Mouse (Mus musculus) neural tube, embryonic 15.5 days (tissue): ENCODE data around the gene Epc2. TPM values are rescaled to one million over a fixed set of nuclear protein-coding genes. Genes with fewer than 3 reads are reported as not detected.

Experiments
- ATAC-seq: fragments of 200-750 bp; cut with Nextera tagmentation; 2 replicates; pipeline ENCODE4 v1.8.0; 2017; ENCODE audit warnings: mild to moderate bottlenecking, moderate TSS enrichment, moderate library complexity; ENCODE audit not compliant: low FRiP score
- H3K27ac ChIP-seq: fragments of 300-500 bp; sonication (generic); replicated peaks from 2 replicates; pipeline ENCODE4 v1.5.1; 2015; ENCODE audit warnings: mild to moderate bottlenecking, inconsistent platforms
- H3K27me3 ChIP-seq: fragments of 300-500 bp; sonication (generic); replicated peaks from 2 replicates; pipeline ENCODE4 v1.6.1; 2015; ENCODE audit warnings: inconsistent platforms
- H3K36me3 ChIP-seq: fragments of 300-500 bp; sonication (generic); 2 replicates; pipeline ENCODE4 v1.6.1; 2015; ENCODE audit warnings: inconsistent platforms
- H3K4me1 ChIP-seq: fragments of 300-500 bp; sonication (generic); 2 replicates; pipeline ENCODE4 v1.6.1; 2015; ENCODE audit warnings: inconsistent platforms
- H3K4me2 ChIP-seq: fragments of 300-500 bp; sonication (generic); 2 replicates; pipeline ENCODE4 v1.6.1; 2015; ENCODE audit warnings: inconsistent platforms, mild to moderate bottlenecking, moderate library complexity
- H3K4me3 ChIP-seq: fragments of 300-500 bp; sonication (generic); replicated peaks from 2 replicates; pipeline ENCODE4 v1.5.1; 2015; ENCODE audit warnings: mild to moderate bottlenecking, inconsistent platforms
- H3K9ac ChIP-seq: fragments of 300-500 bp; sonication (generic); replicated peaks from 2 replicates; pipeline ENCODE4 v1.6.1; 2015; ENCODE audit warnings: mild to moderate bottlenecking, inconsistent platforms
- H3K9me3 ChIP-seq: fragments of 300-500 bp; sonication (generic); replicated peaks from 2 replicates; pipeline ENCODE4 v1.6.1; 2016; ENCODE audit warnings: inconsistent platforms
- WGBS: fragments of 180-500 bp; shearing (Covaris S2); methylation state at CpG from one replicate; pipeline ENCODE4 v1.1.7; 2015; ENCODE audit warnings: mixed read lengths; 5-methylcytosine and 5-hydroxymethylcytosine counted together
- polyA plus RNA-seq: library from polyadenylated mRNA; unstranded; fragments of >200 nt; fragmentation: Nextera tagmentation; extraction: Ambion mirVana; gene quantifications from 2 replicates; pipeline ENCODE4 v1.2.1, GENCODE M21; 2015

Gene Epc2
- polyA plus RNA-seq, 1 experiment from 2014 or later = 9.4 TPM

- ATAC-seq = peak; percentile 40; the same call in 1 of the 2 replicates
- Histone ChIP-seq H3K27ac (peak overlapping the region; percentile 70), H3K4me1 (peaks cover 33% of the 10 kb centered on the region), H3K27me3 (no peaks in the 10 kb centered on the region), H3K4me3 (no peak overlapping the region), H3K9ac (no peak overlapping the region), H3K9me3 (no peaks in the 10 kb centered on the region), H3K4me2 (peak overlapping the region; percentile 46), H3K36me3 (no peaks in the 10 kb centered on the region)
- WGBS = 68% methylated on average over 9 of the region's 9 CpGs
Observed at GRCm38 (mm10) chr2:49572684-49573083, 121.4 kb downstream of the Epc2 start.

- no peak overlapping the region for H3K4me2 ChIP-seq
- no peak overlapping the region for H3K4me3 ChIP-seq
- no peaks in the 10 kb centered on the region for H3K36me3 ChIP-seq
- no peak for ATAC-seq
- H3K27ac ChIP-seq = no peak overlapping the region
- 77% methylated on average over 3 of the region's 3 CpGs for WGBS
- H3K9me3 ChIP-seq = no peaks in the 10 kb centered on the region
- H3K27me3 ChIP-seq = no peaks in the 10 kb centered on the region
- no peak overlapping the region for H3K9ac ChIP-seq
- H3K4me1 ChIP-seq = peaks cover 33% of the 10 kb centered on the region
Observed at GRCm38 (mm10) chr2:49573282-49573681, 122.0 kb downstream of the Epc2 start.

- Histone ChIP-seq H3K36me3 (no peaks in the 10 kb centered on the region), H3K4me2 (no peak overlapping the region), H3K27me3 (no peaks in the 10 kb centered on the region), H3K4me3 (no peak overlapping the region), H3K9me3 (no peaks in the 10 kb centered on the region), H3K9ac (no peak overlapping the region), H3K27ac (no peak overlapping the region), H3K4me1 (no peaks in the 10 kb centered on the region)
- WGBS = 91% methylated on average over 3 of the region's 3 CpGs
- ATAC-seq = no peak
Observed at GRCm38 (mm10) chr2:49580585-49580984, 129.3 kb downstream of the Epc2 start.

- no peak for ATAC-seq
- Histone ChIP-seq H3K27me3 (no peaks in the 10 kb centered on the region), H3K4me2 (no peak overlapping the region), H3K4me1 (no peaks in the 10 kb centered on the region), H3K9ac (no peak overlapping the region), H3K36me3 (no peaks in the 10 kb centered on the region), H3K27ac (no peak overlapping the region), H3K4me3 (no peak overlapping the region), H3K9me3 (no peaks in the 10 kb centered on the region)
- 84% methylated on average over 5 of the region's 5 CpGs for WGBS
Observed at GRCm38 (mm10) chr2:49582546-49582945, 131.3 kb downstream of the Epc2 start.

GRCm38 (mm10) chr2:49583311-49583710 is 132.0 kb downstream of the Epc2 start:
- Histone ChIP-seq H3K4me1 (no peaks in the 10 kb centered on the region), H3K9ac (no peak overlapping the region), H3K4me3 (no peak overlapping the region), H3K36me3 (no peaks in the 10 kb centered on the region), H3K9me3 (no peaks in the 10 kb centered on the region), H3K27ac (no peak overlapping the region), H3K4me2 (no peak overlapping the region), H3K27me3 (no peaks in the 10 kb centered on the region)
- no peak for ATAC-seq
- 96% methylated on average over 2 of the region's 2 CpGs for WGBS

- WGBS = 83% methylated on average over 5 of the region's 5 CpGs
- Histone ChIP-seq H3K4me2 (no peak overlapping the region), H3K4me1 (no peaks in the 10 kb centered on the region), H3K9ac (no peak overlapping the region), H3K4me3 (no peak overlapping the region), H3K36me3 (no peaks in the 10 kb centered on the region), H3K9me3 (no peaks in the 10 kb centered on the region), H3K27ac (no peak overlapping the region), H3K27me3 (no peaks in the 10 kb centered on the region)
- no peak for ATAC-seq
Observed at GRCm38 (mm10) chr2:49590450-49590849, 139.2 kb downstream of the Epc2 start.

- Histone ChIP-seq H3K9ac (no peak overlapping the region), H3K4me2 (no peak overlapping the region), H3K27ac (no peak overlapping the region), H3K27me3 (no peaks in the 10 kb centered on the region), H3K4me1 (no peaks in the 10 kb centered on the region), H3K36me3 (no peaks in the 10 kb centered on the region), H3K4me3 (no peak overlapping the region), H3K9me3 (no peaks in the 10 kb centered on the region)
- no peak for ATAC-seq
Observed at GRCm38 (mm10) chr2:49592926-49593325, 141.6 kb downstream of the Epc2 start.

GRCm38 (mm10) chr2:49594886-49595285 is 143.6 kb downstream of the Epc2 start:
- WGBS = 92% methylated on average over 7 of the region's 7 CpGs

GRCm38 (mm10) chr2:49596318-49596717 is 145.0 kb downstream of the Epc2 start:
- peaks cover 11% of the 10 kb centered on the region; the same call in 1 of the 2 replicates for H3K4me1 ChIP-seq
- no peaks in the 10 kb centered on the region for H3K9me3 ChIP-seq
- H3K27me3 ChIP-seq = no peaks in the 10 kb centered on the region
- H3K4me3 ChIP-seq = no peak overlapping the region
- no peak overlapping the region for H3K9ac ChIP-seq
- H3K4me2 ChIP-seq = no peak overlapping the region
- H3K27ac ChIP-seq = no peak overlapping the region
- H3K36me3 ChIP-seq = no peaks in the 10 kb centered on the region
- 88% methylated on average over 3 of the region's 3 CpGs for WGBS
- no peak for ATAC-seq

More at GRCm38 (mm10) chr2:49594886-49595285, 143.6 kb downstream of the Epc2 start:
- no peak overlapping the region for H3K27ac ChIP-seq
- no peaks in the 10 kb centered on the region for H3K27me3 ChIP-seq
- H3K4me2 ChIP-seq = no peak overlapping the region
- H3K4me1 ChIP-seq = peaks cover 5% of the 10 kb centered on the region; the same call in 1 of the 2 replicates
- no peaks in the 10 kb centered on the region for H3K36me3 ChIP-seq
- H3K4me3 ChIP-seq = no peak overlapping the region
- ATAC-seq = no peak
- H3K9me3 ChIP-seq = no peaks in the 10 kb centered on the region
- no peak overlapping the region for H3K9ac ChIP-seq

GRCm38 (mm10) chr2:49600021-49600681 is 148.9 kb downstream of the Epc2 start:
- Histone ChIP-seq H3K36me3 (no peaks in the 10 kb centered on the region), H3K27me3 (no peaks in the 10 kb centered on the region), H3K4me3 (no peak overlapping the region), H3K9ac (no peak overlapping the region), H3K4me1 (peaks cover 15% of the 10 kb centered on the region; the same call in 1 of the 2 replicates), H3K4me2 (no peak overlapping the region), H3K9me3 (no peaks in the 10 kb centered on the region), H3K27ac (no peak overlapping the region)
- ATAC-seq = peak; percentile 47; the same call in 1 of the 2 replicates
- WGBS = 26% methylated on average over 7 of the region's 7 CpGs
